Mouse (Mus musculus) embryo, embryonic 10 days (tissue): ENCODE data around the gene Xrcc5.

Source experiments
- DNase-seq: peaks from one replicate; pipeline ENCODE4 v3.0.0-alpha.2; 2015; ENCODE audit warnings: low spot score

Gene Xrcc5

DNA sequence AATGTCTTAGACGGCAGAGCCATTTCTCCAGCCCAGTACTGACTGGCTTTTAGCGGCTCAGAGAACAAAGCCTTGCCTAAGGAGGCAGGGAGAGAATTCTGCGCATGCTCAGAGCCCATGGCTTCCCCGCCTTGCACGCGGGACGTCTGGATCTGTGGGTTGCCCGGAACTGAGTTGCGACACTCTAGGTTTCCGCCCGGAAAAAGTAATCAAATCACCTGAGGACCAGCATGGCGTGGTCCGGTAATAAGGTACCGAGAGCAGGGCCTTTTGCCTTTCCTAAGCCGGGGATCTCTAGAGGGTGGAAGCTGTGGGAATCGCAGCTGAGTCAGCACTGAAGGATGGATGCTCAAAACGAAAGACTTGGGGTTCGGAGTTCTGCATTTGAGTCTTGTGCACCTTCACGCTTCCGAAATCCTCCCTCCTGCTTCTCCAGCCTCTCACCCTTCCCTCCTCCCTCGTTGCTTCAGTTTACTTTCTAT is at the start of gene Xrcc5:
Xrcc5 (plus strand) TSS at position 105 of the 482 bp plus-strand sequence.
- peak; percentile 98 for DNase-seq

DNA sequence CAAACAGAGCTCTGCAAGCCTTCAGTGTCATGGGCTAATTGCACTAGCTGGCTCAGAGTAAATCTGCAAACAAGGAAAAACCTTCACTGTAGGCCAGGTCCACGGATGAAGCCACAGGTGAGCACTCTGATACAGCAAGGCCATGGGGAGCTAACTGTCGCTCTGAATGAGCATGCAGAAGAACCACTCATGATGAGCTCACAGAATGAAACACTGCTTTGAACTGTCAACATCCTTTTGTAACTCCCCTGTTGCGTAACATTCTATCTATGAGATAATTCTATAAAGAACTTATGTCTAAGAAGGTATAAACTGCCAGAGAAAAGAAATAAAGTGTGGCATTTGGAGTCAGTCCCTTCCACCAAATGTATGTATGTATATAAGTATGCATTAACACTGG is 44.1 kb upstream of the Xrcc5 start:
- no peak for DNase-seq

DNA sequence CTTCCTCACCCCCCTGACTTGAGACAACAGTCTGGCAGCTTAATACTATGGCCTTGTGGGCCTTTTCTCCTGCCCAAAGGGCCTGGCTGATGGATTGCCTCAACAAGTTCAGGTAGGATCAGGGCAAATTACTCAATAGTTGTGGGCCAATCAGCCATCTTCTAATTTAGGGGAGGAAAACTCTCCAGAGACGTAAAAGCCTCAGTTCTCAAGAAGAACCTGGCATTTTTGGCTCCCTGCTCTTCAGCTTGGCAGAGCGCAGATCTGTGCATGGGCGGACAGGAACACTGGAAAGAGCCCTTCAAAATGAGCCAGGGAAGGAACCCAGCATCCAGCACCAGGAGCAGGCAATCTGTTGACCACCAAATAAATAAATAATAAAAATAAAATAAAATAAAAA is 29.1 kb upstream of the Xrcc5 start:
- DNase-seq, result no peak

DNA sequence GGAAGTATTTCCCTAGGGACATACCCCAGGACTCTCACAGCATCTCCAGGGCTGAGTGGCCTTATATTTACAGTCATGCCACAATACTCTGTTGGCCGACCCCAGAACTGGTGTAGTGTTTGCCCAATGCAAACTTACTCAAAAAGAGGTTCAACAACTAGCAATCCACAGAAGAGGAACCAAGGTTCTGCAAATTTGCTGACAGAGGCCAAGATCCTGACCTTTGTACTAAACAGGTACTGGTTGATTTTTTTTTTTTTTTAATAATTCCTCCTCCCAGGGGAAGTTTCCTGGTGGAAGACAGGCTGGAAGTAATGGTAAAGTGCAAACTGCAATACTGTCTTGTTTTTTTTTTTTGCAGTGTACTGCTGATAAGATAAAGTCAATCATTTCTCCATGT is 24.6 kb upstream of the Xrcc5 start:
- DNase-seq, result no peak

DNA sequence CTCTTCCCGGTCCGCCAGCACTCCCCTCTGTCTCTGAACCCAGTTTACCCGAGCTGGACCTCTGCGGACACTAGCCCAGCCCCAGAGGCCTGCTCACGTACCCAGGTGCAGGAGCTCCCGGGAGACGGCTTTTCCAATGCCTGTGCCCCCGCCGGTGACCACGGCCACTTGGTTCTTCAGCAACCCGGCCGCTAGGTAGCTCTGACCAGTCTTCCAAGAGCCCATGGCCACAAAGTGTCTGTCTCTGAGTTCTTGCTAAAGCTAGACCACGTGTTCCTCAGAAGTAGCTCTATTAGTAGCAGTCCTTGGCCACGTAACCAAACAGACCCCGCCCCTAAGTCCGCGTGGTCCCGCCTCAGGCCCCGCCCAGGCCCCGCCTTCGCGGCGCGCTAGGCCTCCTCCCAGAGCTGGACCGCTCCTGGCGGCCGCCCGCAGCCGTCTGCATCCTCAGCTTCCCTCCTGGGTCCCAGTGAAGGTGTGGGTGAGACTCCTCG is 23.2 kb upstream of the Xrcc5 start, which contains the start of the genes Pecr and Tmem169:
Pecr (minus strand) TSS at position 323 of the 494 bp plus-strand sequence.
Tmem169 (plus strand) TSS at position 378 of the 494 bp plus-strand sequence.
- DNase-seq, result peak; percentile 92

DNA sequence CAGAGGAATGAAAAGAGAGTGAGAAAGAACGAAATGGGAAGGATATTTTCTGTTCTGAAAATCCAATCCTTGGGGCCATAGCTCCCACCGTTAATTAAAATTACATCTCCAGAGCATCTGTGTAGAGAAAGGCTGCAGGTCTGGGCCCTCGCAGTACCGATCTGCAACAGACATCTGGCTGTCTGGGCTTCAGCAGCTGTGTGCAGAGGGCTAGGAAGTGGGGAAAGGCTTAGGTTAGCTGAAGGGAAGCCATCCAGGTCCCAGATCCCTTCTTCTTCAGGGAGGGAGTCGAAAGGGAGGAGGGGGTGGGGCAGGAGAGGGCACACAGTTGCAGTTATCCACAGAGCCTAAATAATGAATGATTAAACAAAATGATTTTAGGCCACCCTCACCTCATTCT is 22.7 kb upstream of the Xrcc5 start:
- DNase-seq, result no peak

DNA sequence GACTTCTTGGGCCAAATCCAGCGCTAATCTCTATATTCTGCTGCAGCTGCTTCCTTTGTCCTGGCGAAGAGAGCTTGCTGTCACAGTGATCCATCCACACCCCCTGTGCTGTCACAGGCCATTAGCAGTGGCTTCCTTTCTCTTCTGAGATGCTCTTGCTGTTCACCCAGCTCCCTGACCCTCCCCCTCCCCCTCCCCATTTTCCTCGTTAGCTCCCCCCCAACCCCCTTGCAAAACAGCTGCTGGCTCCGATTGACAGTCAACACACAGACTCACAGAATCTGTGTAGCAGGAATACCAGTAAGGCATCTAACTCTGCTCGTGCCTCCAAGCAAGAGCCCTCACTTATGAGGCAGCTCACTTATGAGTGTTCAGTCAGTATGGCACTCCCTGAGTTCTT is 20.3 kb upstream of the Xrcc5 start:
- DNase-seq, result peak; percentile 20

DNA sequence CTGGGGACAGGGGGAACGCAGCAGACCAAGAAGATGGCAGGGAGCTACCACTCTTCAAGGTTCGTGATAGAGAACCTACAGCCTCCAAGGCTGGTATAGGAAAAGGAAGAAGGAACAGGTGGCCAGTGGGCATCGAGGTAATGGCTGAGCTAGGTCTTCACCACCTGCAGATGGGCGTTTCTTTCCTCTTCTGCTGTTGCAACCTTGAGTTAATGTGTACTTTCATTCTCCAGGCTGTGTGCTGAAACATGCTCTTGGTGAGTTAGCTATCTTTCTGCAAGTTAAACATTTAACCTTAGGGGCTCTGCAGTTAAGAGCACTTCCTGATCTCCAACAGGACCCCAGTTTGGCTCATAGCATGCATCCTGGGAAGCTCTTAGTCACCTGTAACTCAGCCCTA is 19.3 kb upstream of the Xrcc5 start:
- no peak for DNase-seq

DNA sequence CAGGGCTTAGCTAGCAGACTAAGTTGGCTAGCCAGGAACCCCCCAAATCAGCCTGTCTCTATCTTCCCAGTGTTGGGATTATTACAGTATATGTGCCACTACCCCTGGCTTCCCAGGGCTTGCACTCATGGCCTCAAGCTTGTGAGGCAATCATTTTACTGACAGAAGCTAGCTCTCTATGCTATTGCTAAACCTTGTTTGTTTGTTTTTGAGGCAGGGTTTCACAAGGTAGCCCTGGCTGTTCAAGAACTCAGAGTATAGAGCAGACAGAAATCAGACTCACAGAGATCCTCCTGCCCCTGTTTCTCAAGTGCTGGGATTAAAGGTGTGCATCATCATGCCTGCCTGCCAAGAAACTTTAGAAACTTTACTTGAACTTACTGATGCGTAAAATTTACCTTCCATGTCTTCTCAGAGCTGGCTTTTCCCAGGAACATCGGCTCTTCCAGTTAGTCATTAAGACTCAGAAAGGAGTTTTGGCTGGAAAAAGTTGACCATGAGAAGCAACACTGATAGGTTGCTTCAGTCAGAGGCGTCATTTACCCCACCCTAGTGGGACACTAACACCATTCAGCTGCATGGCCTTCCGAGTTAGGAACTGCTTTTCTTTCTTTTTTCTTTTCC is 18.6 kb upstream of the Xrcc5 start:
- no peak for DNase-seq

DNA sequence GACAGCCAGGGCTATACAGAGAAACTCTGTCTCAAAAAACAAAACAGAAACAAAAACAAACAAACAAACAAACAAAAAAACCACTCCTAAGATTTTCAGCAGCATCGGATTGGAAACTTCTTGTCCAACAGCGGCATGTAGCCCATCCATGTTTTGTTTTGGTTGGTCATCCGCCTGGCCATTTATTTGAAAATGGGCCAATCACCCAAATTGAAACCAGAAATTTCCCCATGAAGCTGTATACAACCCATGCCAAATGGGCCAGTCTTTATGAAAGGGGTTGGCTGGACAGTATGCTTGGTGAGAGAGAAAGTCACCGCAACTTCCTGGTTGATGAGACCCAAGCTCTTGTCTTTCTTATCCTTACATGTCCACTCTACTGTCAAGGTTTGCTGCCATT is 16.3 kb upstream of the Xrcc5 start:
- no peak for DNase-seq

DNA sequence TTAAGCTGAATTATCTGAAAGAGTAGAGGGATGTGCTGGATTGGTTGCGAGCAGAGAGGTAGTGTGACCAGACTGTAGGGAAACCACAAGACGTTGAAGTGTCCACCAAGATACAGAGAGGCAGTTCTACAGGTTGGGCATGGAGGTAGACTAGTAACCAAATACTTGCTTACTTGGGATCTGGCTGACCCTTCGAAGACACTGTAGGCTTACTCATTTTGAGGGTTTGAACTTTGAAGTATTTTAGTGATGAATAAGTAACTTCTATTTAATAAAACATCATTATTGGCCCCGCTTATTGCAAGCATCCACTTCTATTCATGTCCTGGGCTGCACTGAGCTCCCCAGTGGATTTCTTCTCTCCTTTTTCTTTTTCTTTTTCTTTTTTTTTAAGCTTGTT is 15.8 kb upstream of the Xrcc5 start:
- DNase-seq, result no peak

DNA sequence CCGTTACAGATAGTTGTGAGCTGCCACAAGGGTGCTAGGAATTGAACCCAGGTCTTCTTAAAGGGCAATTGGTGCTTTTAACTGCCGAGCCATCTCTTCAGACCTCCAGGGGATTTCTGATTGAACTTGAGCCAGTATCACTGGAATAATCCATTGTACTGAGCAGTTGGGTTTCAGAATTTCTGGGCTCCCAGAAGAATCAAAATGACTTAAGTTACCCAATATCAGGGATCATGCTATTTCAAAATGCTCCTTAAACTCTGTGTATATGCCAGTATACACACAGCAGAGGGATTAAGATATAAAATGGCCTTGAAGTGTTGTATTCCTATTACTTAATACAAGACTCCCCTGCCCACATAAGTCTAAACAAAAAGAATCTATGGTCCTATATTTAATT is 15.3 kb upstream of the Xrcc5 start:
- no peak for DNase-seq

DNA sequence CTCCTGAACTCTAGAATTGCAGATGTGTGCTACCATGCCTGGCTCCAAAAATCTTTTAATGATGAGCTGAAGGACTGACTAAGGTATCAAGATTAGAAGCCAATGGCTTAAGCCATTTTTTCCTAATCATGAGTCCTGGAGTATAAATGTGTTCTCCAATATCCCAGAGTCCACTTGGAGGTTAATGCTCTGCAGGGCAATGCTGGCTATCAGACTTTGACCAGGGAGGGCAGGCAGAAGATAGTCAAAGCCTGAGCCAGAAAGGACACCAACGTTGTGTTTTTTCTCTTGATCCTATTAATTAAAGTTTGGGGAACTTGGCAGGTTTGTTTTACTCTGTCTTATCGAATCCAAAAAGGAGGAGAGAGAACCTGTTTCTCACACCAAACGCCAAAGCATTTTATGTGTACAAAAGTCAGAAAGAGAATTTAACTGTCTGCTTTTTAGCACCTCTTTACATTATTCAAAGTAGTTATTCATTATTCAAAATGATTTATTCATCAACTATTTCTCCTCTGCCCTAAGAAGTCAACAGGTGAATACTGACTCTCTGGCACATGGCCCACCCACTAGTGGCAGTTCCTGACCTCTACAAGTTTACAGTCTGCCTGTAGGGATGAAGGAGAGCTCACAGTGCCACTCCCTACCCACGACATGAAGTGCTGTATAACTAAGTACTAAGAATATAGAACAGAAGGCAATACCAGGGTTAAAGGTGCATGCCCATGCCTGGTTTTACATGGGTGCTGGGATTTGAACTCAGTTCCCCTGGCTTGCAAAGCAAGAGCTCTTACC is 13.2 kb upstream of the Xrcc5 start:
- no peak for DNase-seq

DNA sequence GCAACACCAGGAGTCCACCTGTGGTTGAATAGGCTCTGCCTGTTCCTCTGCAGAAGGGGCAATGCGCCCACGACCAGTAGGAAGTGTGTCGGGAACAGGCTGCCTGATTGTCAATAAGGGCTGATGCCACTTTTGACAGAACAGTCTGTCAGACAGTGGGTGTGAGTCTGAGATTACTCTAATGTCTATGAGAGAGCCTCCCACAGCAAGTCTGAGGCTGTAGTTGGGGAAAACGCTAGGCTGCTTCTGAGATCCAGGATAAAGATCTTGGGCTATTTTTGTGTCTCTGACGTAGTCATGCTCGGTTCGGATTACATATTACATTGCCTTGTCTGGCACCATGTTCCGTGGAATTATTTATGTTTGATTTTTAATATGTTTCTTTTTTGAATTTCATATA is 11.5 kb upstream of the Xrcc5 start:
- no peak for DNase-seq

DNA sequence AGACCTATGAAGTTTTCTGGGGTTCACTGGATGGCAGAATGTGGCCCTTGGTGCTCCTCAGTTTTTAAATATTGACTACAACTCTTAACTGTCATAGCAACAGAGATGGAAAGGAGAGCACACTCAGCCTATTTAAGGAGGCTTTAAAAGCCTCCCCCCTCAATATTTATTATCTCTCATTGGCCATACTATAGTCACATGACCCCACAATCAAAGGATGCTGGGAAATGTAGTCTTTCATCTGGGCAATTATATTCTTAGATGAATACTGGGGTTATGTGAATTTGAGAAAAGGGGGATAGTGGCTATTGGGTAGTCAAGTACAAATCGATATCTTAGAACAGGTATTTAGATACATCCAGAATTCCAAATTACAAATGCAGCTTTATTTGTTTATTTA is 5.4 kb upstream of the Xrcc5 start:
- no peak for DNase-seq

DNA sequence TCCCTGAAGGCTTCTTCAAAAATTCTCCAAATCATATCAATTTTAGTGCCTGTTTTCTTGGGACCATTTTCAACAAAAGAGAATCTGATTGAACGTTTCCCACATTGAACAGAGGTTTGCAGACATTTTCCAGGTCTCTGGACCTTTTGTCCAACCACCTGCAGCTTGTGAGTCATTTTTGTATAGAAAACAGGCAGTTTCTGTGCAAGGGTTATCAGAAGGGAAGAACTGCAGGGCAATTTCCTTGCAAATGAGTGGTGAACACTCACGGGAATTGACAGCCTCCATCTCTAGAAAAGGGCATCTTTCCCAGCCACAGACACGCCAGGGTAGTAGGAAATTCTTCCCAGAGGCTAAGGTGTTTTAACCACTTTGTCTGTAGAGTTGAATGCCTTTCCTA is 980 bp upstream of the Xrcc5 start:
- peak; percentile 5 for DNase-seq

DNA sequence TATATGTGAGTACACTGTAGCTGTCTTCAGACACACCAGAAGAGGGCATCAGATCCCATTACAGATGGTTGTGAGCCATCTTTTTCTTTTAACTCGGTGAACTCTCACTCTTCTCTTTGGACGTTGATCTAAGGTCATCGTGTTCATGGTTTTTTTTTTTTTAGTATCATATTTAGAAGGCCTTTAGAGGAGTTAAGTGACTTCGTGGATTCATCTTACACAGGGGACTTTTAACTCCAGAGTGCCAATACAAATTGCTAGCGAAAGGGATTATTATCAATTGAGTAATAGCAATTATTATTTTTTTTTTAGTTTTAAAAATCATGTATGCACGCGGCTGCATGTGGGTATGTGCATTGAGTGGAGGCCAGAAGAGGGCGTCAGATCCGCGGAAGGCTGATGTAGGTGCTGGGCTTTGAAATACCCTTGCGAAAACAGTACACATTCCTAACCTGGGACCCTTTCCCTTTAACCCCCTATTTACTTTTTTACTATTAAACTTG is 491 bp upstream of the Xrcc5 start:
- DNase-seq, result no peak

DNA sequence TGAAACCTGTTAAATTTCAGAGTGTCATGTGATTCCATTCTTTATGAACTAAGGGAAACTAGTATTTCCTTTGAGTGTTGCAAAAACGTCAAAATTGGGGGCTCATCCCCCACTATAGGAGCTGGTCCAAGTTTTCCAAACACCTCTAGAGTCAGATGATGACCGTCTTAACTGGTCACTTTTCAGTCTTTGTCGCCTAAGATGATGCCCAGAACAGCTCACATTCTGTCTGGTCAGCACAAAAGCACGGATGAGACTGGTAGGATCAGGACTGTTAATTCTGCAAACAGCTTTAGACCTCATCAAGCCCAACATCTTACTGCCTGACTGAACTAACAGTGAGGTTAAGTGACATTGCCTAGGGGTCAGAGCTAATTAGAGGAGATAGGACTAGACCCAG is 1.7 kb downstream of the Xrcc5 start:
- DNase-seq, result peak; percentile 24

DNA sequence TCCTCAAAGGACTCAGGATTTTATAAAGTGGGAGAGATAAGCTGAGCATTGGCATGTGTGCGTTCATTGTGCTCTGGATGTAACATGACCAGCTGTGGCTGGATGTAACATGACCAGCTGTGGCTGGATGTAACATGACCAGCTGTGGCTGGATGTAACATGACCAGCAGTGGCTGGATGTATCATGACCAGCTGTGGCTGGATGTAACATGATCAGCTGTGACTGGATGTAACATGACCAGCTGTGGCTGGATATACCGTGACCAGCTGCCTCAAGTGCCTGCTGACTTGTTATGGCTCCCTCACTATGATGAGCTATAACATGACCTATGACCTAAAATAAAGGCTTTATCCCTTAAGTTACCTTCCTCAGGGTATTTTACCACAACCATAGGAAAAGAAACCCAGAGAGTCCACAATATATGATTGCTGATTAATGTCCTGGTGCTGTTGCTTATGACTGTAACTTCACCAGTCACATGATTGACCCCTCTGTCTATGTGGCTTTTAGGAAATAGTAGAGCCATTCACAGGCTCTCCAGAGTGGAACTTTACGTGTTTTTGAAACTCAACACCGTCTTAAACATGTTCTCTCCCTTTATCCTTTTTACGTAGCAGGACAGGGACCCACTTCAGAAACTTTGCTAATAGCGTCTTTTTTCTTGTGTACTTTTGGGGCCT is 2.7 kb downstream of the Xrcc5 start:
- peak; percentile 73 for DNase-seq

DNA sequence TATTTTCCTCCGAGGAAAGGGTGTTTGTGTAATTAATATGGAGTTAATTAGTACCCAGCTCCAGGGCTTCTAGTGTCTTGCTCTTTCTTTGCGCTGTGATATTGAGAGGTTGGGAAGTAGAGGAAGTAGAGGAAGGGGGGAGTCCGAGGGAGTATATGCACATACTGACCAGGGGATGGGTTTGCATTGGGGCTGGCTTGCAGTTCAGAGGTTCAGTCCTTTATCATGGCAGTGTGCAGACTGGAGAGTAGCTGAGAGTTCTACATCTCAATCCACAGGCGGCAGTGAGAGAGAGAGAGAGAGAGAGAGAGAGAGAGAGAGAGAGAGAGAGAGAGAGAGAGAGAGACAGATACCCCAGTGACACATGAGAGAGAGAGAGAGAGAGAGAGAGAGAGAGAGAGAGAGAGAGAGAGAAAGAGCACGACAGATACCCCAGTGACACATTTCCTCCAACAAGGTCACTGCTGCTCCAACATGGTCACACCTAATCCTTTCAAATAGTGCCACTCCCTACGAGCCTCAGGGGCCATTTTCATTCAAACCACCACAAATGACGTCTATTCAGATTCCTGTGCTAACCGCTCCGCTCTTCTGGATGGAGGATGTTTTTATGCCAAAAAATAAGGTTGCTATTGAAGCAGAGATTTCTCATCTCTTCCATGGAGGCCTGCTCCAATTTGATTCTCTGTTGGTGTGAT is 5.6 kb downstream of the Xrcc5 start:
- no peak for DNase-seq

DNA sequence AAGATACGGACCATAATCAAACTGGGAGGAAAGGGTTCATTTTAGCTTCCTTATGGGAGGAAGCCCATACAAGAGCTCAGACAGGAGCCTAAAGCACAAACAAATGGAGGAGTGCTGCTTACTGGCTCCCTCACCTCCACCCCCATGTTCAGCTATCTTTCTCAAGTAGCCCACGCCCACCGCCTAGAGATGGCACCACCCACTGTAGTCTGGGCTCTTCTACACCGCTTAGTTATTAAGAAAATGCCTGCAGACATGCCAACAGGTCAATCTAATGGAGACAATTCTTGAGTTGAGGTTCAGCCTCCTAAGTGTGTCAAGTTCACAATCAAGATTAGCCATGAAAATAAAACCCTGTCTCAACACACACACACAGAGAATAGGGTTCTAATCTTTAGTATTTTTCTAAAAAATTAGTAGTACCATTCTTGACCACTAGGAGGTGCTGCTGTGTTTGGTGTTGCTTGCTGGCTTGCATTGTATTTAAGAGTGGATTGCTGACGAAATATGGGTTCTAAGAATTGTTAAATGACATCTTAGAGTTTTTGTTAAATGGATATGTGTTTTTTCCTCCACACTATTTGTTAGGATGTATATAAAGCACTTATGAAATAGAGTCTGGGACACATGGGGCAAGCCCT is 6.3 kb downstream of the Xrcc5 start:
- peak; percentile 41 for DNase-seq
